Comparison of ENCODE assay signal across 8 mouse cellular contexts in genomic region chr3:146180986-146181385, GRCm38 (mm10). TPM values are rescaled to one million over a fixed set of nuclear protein-coding genes. Genes with fewer than 3 reads are reported as not detected.
DNase-seq lines count a peak whose midpoint lies in the region; ATAC-seq and TF ChIP-seq lines count a peak whose summit lies in the region.

No protein-coding gene starts in this region.

- no peaks in the 10 kb centered on the region for H3K4me1 ChIP-seq in stomach, postnatal 0 days (replicated peaks; ENCODE audit: control insufficient read depth, insufficient read depth)

- peak; percentile 77 for TF ChIP-seq CTCF in stomach, postnatal 0 days (IDR thresholded peaks at IDR 0.05; ENCODE audit: low read depth)

- H3K4me3 ChIP-seq in stomach, postnatal 0 days (ENCODE audit: low read depth, low read length), result no peak overlapping the region

- no peaks in the 10 kb centered on the region for H3K36me3 ChIP-seq in stomach, postnatal 0 days (ENCODE audit: control insufficient read depth, insufficient read depth, low read length)

- TF ChIP-seq EP300 in stomach, postnatal 0 days (optimal IDR thresholded peaks at IDR 0.05), result no peak

- WGBS in stomach, postnatal 0 days, result 38% methylated on average over 3 of the region's 3 CpGs

- peak; percentile 71 for DNase-seq in CD4-positive, CD25-positive, alpha-beta regulatory T cell, adult 2 months (ENCODE audit: low read depth, low spot score)
- DNase-seq in layer of hippocampus, adult 11-12 months (ENCODE audit: low spot score), result peak; percentile 56
- no peak for DNase-seq in layer of hippocampus, postnatal 36 days
- peak; percentile 28 to 55 for DNase-seq in adrenal gland, adult 18-20 months (ENCODE audit: low spot score in 2 of 2)
- DNase-seq in lung, postnatal 14 days, result peak; percentile 74
- DNase-seq in stomach, postnatal 0 days (ENCODE audit: low spot score), result peak; percentile 66

- H3K27ac ChIP-seq in stomach, postnatal 0 days (replicated peaks), result no peak overlapping the region

- no peak overlapping the region for H3K9ac ChIP-seq in stomach, postnatal 0 days (ENCODE audit: low read length)

- H3K27me3 ChIP-seq in stomach, postnatal 0 days (ENCODE audit: control insufficient read depth, insufficient read depth, low read length), result no peaks in the 10 kb centered on the region

- no peak for ATAC-seq in CD4-positive, CD25-positive, alpha-beta regulatory T cell, adult 4 months
- ATAC-seq in granulocyte monocyte progenitor cell, adult 5-6 weeks (replicated peaks; ENCODE audit: poor library complexity, severe bottlenecking), result peak; percentile 56
- ATAC-seq in stomach, postnatal 0 days (ENCODE audit: low FRiP score, low TSS enrichment), result no peak

- no peaks in the 10 kb centered on the region for H3K9me3 ChIP-seq in stomach, postnatal 0 days (ENCODE audit: control insufficient read depth, low read length)

- H3K4me2 ChIP-seq in stomach, postnatal 0 days (replicated peaks; ENCODE audit: low read depth), result no peak overlapping the region

RNA-seq across cellular contexts. Expression of gene Mcoln2, which starts 31.4 kb away (rescaled TPM):
- 1 to 10 TPM; 1.7 to 2.2 TPM for polyA plus RNA-seq in CD4-positive, CD25-positive, alpha-beta regulatory T cell, adult 4 months (2017; shearing (Covaris generic))
- not detected for total RNA-seq in layer of hippocampus, postnatal 36 days (2021)
- total RNA-seq in adrenal gland, adult 18-20 months (2021), result under 1 TPM in 1 of 2 experiments, not detected in 1; 0.35 TPM
- 0.75 TPM in 1 of 2 replicates, not detected in the other for total RNA-seq in granulocyte monocyte progenitor cell, adult 5-6 weeks (2014; fragmentation: Nextera tagmentation)
- 0.52 and 4.1 TPM in 2 replicates for total RNA-seq in granulocyte monocyte progenitor cell, adult 5-6 weeks (2017)
- polyA plus RNA-seq in stomach, postnatal 0 days (2015; fragmentation: Nextera tagmentation; extraction: Ambion mirVana), result 1.9 TPM in 2 replicates

RNA-seq across cellular contexts. Expression of gene Lpar3, which starts 39.8 kb away (rescaled TPM):
- polyA plus RNA-seq in CD4-positive, CD25-positive, alpha-beta regulatory T cell, adult 4 months (2017; shearing (Covaris generic)), result not detected
- total RNA-seq in layer of hippocampus, postnatal 36 days (2021), result under 1 TPM; 0.46 to 0.57 TPM
- total RNA-seq in adrenal gland, adult 18-20 months (2021), result not detected
- total RNA-seq in granulocyte monocyte progenitor cell, adult 5-6 weeks (2014; fragmentation: Nextera tagmentation), result not detected in 2 replicates
- total RNA-seq in granulocyte monocyte progenitor cell, adult 5-6 weeks (2017), result not detected in 2 replicates
- 0.38 and 0.53 TPM in 2 replicates for polyA plus RNA-seq in stomach, postnatal 0 days (2015; fragmentation: Nextera tagmentation; extraction: Ambion mirVana)

Comparison
In these comparisons a context has a peak if more than half of its experiments do, and no peak if none do; other contexts are left out.
1. DNase-seq: peak in CD4-positive, CD25-positive, alpha-beta regulatory T cell, adult 2 months (single experiment), layer of hippocampus, adult 11-12 months (single experiment), adrenal gland, adult 18-20 months (2 of 2), lung, postnatal 14 days (single experiment) and stomach, postnatal 0 days (single experiment); none in layer of hippocampus, postnatal 36 days (0 of 2).